Mouse (Mus musculus) liver, adult 2 months (tissue): ENCODE measurements around the gene Fmnl3. TPM values are rescaled to one million over a fixed set of nuclear protein-coding genes. Genes with fewer than 3 reads are reported as not detected.

Experiments
- DNase-seq: peaks from one replicate; pipeline ENCODE4 v3.0.0-alpha.2; 2011; ENCODE audit warnings: low read depth, low spot score; ENCODE audit errors: extremely low read depth
- H3K27ac ChIP-seq: fragments of 200-500 bp; replicated peaks from 2 replicates; pipeline ENCODE4 v1.5.1; 2012; ENCODE audit warnings: low read depth, mild to moderate bottlenecking, control low read depth, inconsistent platforms, low read length; ENCODE audit not compliant: insufficient read depth
- H3K27me3 ChIP-seq: fragments of 200-500 bp; 2 replicates; pipeline ENCODE4 v1.6.1; 2012; ENCODE audit warnings: mild to moderate bottlenecking, moderate library complexity, low read length, inconsistent platforms; ENCODE audit not compliant: control insufficient read depth, insufficient read depth
- H3K36me3 ChIP-seq: fragments of 200-500 bp; 2 replicates; pipeline ENCODE4 v1.6.1; 2012; ENCODE audit warnings: low read length, inconsistent platforms; ENCODE audit not compliant: control insufficient read depth, insufficient read depth
- H3K4me1 ChIP-seq: fragments of 200-500 bp; 2 replicates; pipeline ENCODE4 v1.6.1; 2011; ENCODE audit warnings: low read length; ENCODE audit not compliant: control insufficient read depth, insufficient read depth
- H3K4me3 ChIP-seq: fragments of 200-500 bp; 2 replicates; pipeline ENCODE4 v1.5.1; 2011; ENCODE audit warnings: low read depth, mild to moderate bottlenecking, control low read depth, low read length, moderate library complexity; ENCODE audit not compliant: insufficient read depth
- H3K79me2 ChIP-seq: fragments of 200-500 bp; 2 replicates; pipeline ENCODE4 v1.6.1; 2012; ENCODE audit warnings: inconsistent platforms, mild to moderate bottlenecking, low read length, moderate library complexity; ENCODE audit not compliant: control insufficient read depth, insufficient read depth
- H3K9ac ChIP-seq: fragments of 200-500 bp; 2 replicates; pipeline ENCODE4 v1.6.1; 2012; ENCODE audit warnings: low read depth, mild to moderate bottlenecking, control low read depth, inconsistent platforms, low read length
- CTCF ChIP-seq: fragments of 200-500 bp; IDR thresholded peaks from 2 replicates; pipeline ENCODE4 v1.5.1; 2011; ENCODE audit warnings: low read depth, low read length, control low read depth
- POLR2A ChIP-seq: fragments of 200-500 bp; IDR thresholded peaks from 2 replicates; pipeline ENCODE4 v1.6.1; 2011; ENCODE audit warnings: low read length, control low read depth; ENCODE audit not compliant: insufficient read depth; ENCODE audit errors: extremely low read depth
- WGBS: fragments of 180-500 bp; shearing (Covaris S2); methylation state at CpG from one replicate; pipeline ENCODE4 v1.1.7; 2018; 5-methylcytosine and 5-hydroxymethylcytosine counted together
- polyA plus RNA-seq: library from polyadenylated mRNA; depleted of rRNA; stranded (reverse); fragments of >200 nt; gene quantifications from 2 replicates; pipeline ENCODE4 v1.2.3, GENCODE M21; 2012
- total RNA-seq: library from RNA; depleted of rRNA; stranded (reverse); fragments of >200 nt; gene quantifications from 2 replicates; pipeline ENCODE4 v1.2.3, GENCODE M21; 2014

The Fmnl3 gene
- total and polyA plus RNA-seq, 2 experiments: 1.3 to 2.2 TPM

DNA sequence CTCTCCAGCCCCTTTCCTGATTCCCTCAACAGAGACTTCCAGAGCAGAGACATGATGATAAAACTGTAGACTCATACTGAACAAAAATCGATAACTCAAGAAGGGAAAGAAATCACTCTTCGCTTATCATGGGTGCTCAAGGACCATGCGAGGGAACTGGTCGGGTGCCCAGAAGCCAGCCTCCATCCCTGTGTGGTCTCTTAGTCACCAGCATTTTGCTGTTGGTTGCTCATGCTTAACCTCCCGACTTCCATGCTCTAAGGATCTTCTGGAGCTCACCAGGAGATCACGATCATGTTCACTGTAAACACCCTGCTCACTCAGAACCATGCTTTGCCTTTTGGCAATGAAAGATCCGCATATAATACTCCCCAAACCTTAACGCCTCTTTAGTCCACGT, 2.5 kb upstream of the Fmnl3 start:
- Histone ChIP-seq H3K27me3 (peaks cover 5% of the 10 kb centered on the region; the same call in 1 of the 2 replicates), H3K36me3 (no peaks in the 10 kb centered on the region), H3K4me1 (peaks cover 2% of the 10 kb centered on the region), H3K79me2 (no peaks in the 10 kb centered on the region), H3K27ac (no peak overlapping the region), H3K9ac (no peak overlapping the region), H3K4me3 (no peak overlapping the region)
- TF ChIP-seq POLR2A: no peak
- TF ChIP-seq CTCF: no peak
- WGBS: 87% methylated on average over 9 of the region's 9 CpGs
- no peak for DNase-seq

DNA sequence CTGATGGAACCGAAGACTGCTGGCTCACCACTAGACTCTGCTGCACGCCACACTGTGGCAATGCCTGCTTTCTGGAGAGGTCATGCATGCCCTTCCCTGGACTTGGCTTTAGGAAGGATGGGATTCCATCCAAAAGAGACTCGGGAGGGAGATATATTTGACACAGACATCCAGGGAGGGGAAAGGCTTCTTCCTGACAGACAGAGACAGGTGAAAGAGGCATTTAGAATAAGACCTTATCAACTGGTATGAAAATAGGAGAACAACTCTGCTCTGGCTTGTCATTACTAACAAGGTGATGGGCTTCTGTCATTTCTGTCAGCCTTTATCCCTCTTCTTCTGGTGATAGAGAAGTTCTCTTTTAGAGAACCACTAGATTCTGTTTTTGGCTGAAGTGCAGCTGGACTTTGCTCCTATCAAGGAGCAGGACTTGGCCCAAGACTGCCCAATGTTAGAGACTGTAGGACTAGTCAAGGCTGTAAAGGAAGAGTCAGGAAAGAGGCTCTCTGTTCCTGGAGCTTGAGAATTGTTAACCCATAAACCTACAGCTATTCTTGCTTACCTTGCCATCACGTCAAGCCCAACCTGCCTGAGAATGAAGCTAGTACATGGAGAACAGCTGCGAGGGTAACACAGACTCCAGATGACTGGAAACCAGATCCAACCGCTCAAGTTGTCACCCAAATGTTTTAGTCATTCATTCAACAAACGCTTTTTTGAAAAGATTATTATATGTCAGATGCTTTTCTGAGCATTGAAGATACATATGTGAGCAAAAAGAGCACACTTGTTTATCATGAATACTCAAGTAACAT, 1.5 kb upstream of the Fmnl3 start:
- peaks cover 2% of the 10 kb centered on the region for H3K4me1 ChIP-seq
- 88% methylated on average over 7 of the region's 7 CpGs for WGBS
- H3K36me3 ChIP-seq: no peaks in the 10 kb centered on the region
- no peak for DNase-seq
- no peak overlapping the region for H3K9ac ChIP-seq
- no peak overlapping the region for H3K4me3 ChIP-seq
- TF ChIP-seq POLR2A (no peak), CTCF (no peak)
- H3K79me2 ChIP-seq: no peaks in the 10 kb centered on the region
- no peak overlapping the region for H3K27ac ChIP-seq
- H3K27me3 ChIP-seq: peaks cover 5% of the 10 kb centered on the region; the same call in 1 of the 2 replicates

DNA sequence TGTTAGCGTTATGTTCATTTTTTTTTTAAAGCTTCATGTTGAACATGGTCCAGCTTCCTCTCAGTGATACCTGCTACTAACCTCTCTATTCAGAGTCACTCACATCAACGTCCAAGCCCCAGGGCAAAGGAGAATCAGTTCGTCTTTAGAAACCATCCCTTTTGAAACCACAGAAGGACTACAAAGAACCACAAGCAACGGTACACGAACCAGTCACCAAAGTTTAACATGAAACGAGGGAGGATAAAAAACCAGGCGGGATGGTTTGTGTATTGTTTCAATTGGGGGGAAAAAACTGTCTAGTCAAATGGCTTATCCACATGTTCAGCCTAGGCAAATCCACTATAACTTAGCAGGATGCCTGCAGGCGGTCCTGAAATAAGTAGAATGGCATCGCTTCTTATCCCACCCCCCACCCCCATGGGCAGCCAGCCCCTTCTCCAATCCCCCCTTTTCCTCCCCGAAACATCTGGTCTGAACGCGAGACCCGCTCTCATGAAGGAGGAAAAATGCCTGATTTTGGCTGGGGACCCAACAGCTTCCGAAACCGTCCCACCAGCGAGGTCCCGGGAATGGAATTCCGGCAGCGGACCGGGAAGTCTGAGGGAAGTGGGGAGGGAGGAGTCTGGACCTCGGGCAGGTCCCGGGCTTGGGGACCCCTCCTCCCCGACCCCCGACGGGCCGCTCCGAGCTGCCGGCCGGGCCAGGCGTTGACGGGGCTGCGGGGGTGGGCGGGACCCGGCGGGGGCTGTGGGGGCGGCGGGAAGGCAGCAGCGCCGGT, 701 bp downstream of the Fmnl3 start:
- TF ChIP-seq POLR2A: no peak
- no peak for TF ChIP-seq CTCF
- H3K79me2 ChIP-seq: no peaks in the 10 kb centered on the region
- peaks cover 2% of the 10 kb centered on the region for H3K4me1 ChIP-seq
- no peak overlapping the region for H3K27ac ChIP-seq
- peak overlapping the region; percentile 68 for H3K4me3 ChIP-seq
- 4% methylated on average over 39 of the region's 39 CpGs for WGBS
- H3K9ac ChIP-seq: peak overlapping the region; percentile 74
- H3K36me3 ChIP-seq: no peaks in the 10 kb centered on the region
- DNase-seq: no peak
- H3K27me3 ChIP-seq: peaks cover 5% of the 10 kb centered on the region; the same call in 1 of the 2 replicates

DNA sequence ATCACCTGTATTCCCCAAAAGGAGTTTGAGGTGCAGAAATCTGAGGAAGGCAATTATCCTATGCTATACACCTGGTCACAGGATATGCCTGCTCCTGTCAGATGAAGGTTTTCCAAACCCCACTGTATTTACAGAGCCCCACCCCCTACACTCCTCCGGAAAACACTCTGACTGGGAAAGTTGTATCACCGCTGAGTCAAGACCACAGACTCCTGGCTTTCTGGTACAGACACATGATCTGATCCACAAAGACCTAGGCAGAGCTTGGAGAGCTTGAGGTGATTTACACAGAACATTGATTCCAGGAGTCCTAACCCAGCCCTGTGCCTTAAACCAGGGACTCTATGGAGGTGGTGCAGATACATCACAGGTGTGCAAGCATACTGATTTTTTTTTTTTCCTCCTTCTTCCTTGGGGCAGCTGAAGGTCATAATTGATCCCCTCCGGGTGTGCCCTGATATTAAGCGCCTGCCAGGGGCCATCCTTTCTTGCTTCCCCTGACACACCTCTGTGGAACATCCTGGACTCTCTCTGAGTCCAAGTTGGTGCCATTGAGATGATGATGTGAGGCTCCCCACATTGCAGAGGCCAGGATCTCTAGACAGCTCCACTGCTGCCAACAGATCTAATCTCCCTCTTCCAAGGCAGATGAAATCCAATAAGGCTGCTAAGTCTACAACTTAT, 1.6 kb downstream of the Fmnl3 start:
- no peaks in the 10 kb centered on the region for H3K79me2 ChIP-seq
- WGBS: 21% methylated on average over 4 of the region's 4 CpGs
- H3K4me1 ChIP-seq: peaks cover 5% of the 10 kb centered on the region
- no peak overlapping the region for H3K9ac ChIP-seq
- H3K4me3 ChIP-seq: no peak overlapping the region
- no peak overlapping the region for H3K27ac ChIP-seq
- H3K36me3 ChIP-seq: no peaks in the 10 kb centered on the region
- no peak for DNase-seq
- peaks cover 5% of the 10 kb centered on the region; the same call in 1 of the 2 replicates for H3K27me3 ChIP-seq
- no peak for TF ChIP-seq POLR2A
- no peak for TF ChIP-seq CTCF

DNA sequence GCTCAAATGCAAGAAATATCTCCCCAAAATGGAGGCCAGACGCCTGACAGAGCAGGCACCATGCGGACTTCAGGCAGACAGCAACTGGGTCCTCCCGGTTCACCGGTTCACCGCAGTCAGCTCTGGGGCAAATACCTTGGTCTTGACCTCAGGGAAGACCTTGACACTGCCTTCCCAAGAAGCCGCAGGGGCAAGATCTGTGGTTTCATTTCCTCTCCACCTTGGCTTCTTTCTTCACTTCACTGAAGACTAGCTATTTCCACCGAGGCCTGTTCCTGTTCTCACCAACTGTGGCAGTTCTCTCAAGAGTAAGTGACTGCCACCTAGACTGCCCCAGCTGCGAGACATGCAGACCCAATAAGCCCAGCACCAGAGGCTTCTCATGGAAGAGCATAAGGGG, 5.4 kb downstream of the Fmnl3 start:
- H3K27ac ChIP-seq: no peak overlapping the region
- WGBS: 65% methylated on average over 8 of the region's 8 CpGs
- no peaks in the 10 kb centered on the region; the same call in 1 of the 2 replicates for H3K79me2 ChIP-seq
- H3K4me3 ChIP-seq: no peak overlapping the region
- H3K4me1 ChIP-seq: peaks cover 3% of the 10 kb centered on the region
- H3K9ac ChIP-seq: no peak overlapping the region
- no peak for DNase-seq
- H3K36me3 ChIP-seq: no peaks in the 10 kb centered on the region
- no peak for TF ChIP-seq POLR2A
- no peak for TF ChIP-seq CTCF
- peaks cover 5% of the 10 kb centered on the region; the same call in 1 of the 2 replicates for H3K27me3 ChIP-seq
